Mouse (Mus musculus): Measurements from ENCODE around the gene Olfr497. TPM values are rescaled to one million over a fixed set of nuclear protein-coding genes. Genes with fewer than 3 reads are reported as not detected.

The Olfr497 gene
- total RNA-seq (2021) = not detected
- long read RNA-seq, experiment 1 = 0 reads
- long read RNA-seq, experiment 2 = 0 reads

DNA sequence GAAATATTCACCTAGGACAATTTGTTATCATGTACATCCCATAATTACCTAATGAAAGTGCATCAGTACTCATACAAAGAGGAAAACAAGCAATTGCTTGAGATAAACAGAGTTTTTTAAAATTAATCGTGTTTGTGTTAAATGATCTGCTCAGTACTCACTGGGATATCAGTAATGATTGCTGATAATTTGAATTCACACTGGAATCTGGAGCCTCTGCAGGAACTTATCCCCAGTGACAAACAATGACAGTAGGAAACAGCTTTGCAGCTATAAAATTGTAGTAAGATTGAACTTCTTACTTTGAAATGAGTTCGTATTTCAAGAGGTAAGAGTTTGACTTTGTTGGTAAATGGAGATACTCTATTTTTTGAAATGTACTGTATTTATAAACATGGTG, at the start of gene Olfr497:
Gene Olfr497, plus strand, starts transcription at position 301 of the 400 bp plus-strand sequence.
- DNase-seq (ENCODE audit: low spot score in 2 of 2) = no peak

DNA sequence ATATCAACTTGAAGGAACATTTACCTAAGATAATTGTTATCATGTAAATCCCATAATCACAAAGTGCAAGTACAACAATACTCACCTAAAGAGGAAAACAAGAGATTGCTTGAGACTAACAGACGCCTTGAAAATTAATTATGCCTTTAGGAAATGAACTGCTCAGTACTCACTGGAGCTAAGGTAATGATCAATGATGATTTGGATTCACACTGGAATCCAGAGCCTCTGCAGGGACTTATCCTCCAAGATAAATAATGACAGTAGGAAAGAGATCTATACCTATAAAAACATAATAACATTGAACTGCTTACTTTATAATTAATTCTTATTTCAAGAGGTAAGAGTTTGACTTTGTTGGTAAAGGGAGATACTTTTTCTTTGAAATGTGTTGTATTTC, 27.4 kb upstream of the Olfr497 start, which contains the start of gene Olfr495:
Gene Olfr495, plus strand, starts transcription at position 301 of the 400 bp plus-strand sequence.
- DNase-seq (ENCODE audit: low spot score in 2 of 2) = no peak

DNA sequence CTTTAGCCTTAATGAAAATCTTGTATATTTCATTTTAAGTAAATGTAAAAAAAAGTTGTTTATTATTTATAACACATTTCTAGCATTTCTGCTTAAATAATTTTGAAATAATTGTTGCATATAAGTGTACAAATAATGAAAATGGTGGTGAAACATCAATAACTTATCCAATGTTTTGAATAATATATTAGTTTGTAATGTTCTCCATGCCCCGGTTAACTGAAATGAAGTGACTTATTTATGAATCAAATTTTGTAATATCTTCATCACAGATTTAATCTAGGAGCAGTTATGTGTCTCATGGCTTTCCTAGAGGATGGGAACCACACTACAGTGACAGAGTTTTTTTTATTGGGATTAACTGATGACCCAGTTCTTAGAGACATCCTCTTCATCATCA, 44.8 kb downstream of the Olfr497 start, which contains the start of gene Olfr498:
Gene Olfr498, plus strand, starts transcription at position 301 of the 400 bp plus-strand sequence.
- DNase-seq (ENCODE audit: low spot score in 2 of 2) = no peak

Other genes starting within 250 kb of the Olfr497 start
- not detected for gene Olfr486, start 247.7 kb upstream of the Olfr497 start, total RNA-seq (2021)
- gene Olfr487, start 205.8 kb upstream of the Olfr497 start, total RNA-seq (2021) = not detected
- not detected for gene Olfr488, start 162.1 kb upstream of the Olfr497 start, total RNA-seq (2021)
- not detected for gene Olfr490, start 131.5 kb upstream of the Olfr497 start, total RNA-seq (2021)
- not detected for gene Olfr491, start 107.0 kb upstream of the Olfr497 start, total RNA-seq (2021)
- not detected for gene Olfr492, start 96.7 kb upstream of the Olfr497 start, total RNA-seq (2021)
- not detected for gene Olfr493, start 73.4 kb upstream of the Olfr497 start, total RNA-seq (2021)
- not detected for gene Olfr494, start 55.1 kb upstream of the Olfr497 start, total RNA-seq (2021)
- gene Olfr495, start 27.3 kb upstream of the Olfr497 start, total RNA-seq (2021) = not detected
- not detected for gene Olfr498, start 44.9 kb downstream of the Olfr497 start, total RNA-seq (2021)
- gene Olfr502, start 104.6 kb downstream of the Olfr497 start, total RNA-seq (2021) = not detected
- gene Olfr503, start 124.1 kb downstream of the Olfr497 start, total RNA-seq (2021) = not detected
- not detected for gene Olfr504, start 145.4 kb downstream of the Olfr497 start, total RNA-seq (2021)
- gene Olfr506, start 190.4 kb downstream of the Olfr497 start, total RNA-seq (2021) = not detected
- gene Olfr507, start 201.4 kb downstream of the Olfr497 start, total RNA-seq (2021) = not detected
- gene Olfr508, start 209.6 kb downstream of the Olfr497 start, total RNA-seq (2021) = not detected
- not detected for gene Olfr509, start 231.5 kb downstream of the Olfr497 start, total RNA-seq (2021)
- gene Olfr510, start 246.0 kb downstream of the Olfr497 start, total RNA-seq (2021) = not detected

Measured in left cerebral cortex, adult 18-20 months (tissue).